Mouse (Mus musculus): ENCODE data around the gene Arsa. TPM values are rescaled to one million over a fixed set of nuclear protein-coding genes. Genes with fewer than 3 reads are reported as not detected.

Gene Arsa
- polyA plus RNA-seq, 1 experiment = 17.9 TPM

GRCm38 (mm10) chr15:89523283-89523832 lies 46.1 kb upstream of the Arsa start:
- Histone ChIP-seq H3K9me3 (replicated peaks; ENCODE audit: control insufficient read depth, insufficient read depth, low read length, poor library complexity, severe bottlenecking) (no peaks in the 10 kb centered on the region), H3K9ac (ENCODE audit: low read depth, poor library complexity, severe bottlenecking) (peak overlapping the region; percentile 87), H3K36me3 (ENCODE audit: control insufficient read depth, insufficient read depth, low read length, poor library complexity, severe bottlenecking) (no peaks in the 10 kb centered on the region), H3K4me3 (ENCODE audit: low read depth, low read length) (peak overlapping the region; percentile 26), H3K27ac (ENCODE audit: insufficient read depth, low read length) (no peak overlapping the region), H3K4me1 (ENCODE audit: control insufficient read depth, insufficient read depth, low read length) (no peaks in the 10 kb centered on the region), H3K27me3 (ENCODE audit: control insufficient read depth, insufficient read depth, low read length, poor library complexity, severe bottlenecking) (peaks cover 10% of the 10 kb centered on the region)
- TF ChIP-seq CTCF (IDR thresholded peaks at IDR 0.05; ENCODE audit: low read depth, low read length) (no peak), POLR2A (IDR thresholded peaks at IDR 0.05; ENCODE audit: insufficient read depth, low read length) (no peak), EP300 (IDR thresholded peaks at IDR 0.05; ENCODE audit: insufficient read depth, low read depth, low read length) (no peak)

DNA sequence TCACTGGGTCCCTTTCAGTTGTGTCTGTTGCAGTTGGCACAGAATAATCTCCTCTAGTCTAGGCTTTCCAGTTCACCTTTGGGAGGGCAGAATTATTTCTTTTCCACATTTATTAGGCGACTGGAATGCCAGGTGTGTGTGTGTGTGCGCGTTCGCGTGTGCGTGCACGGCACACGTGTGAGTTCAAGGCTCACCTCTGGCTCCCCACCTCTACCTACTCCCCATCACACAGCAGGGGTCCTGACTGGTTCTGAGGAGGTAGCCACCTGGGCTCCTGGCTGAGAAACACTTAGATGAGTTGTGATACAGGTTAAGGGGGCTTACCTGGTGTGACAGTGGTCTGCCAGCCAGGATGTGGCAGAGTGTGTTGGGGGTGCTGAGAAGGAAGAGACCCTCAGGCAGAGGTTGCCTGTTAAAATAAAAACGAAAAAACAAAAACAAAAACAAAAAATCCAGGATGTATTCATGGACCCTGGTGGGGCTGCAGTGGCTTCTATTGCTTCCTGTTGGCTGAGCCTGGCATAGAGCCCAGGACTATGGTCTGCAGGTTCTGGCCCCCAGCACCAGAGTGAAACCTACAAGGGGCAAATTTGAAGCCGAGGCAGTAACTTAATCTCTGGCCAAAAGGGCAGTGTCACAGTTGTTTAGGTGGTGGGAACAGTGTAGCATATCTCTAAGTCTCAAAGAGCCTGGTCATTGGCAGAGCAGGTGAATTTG lies 45.5 kb upstream of the Arsa start:
- Histone ChIP-seq H3K4me3 (ENCODE audit: low read depth, low read length) (no peak overlapping the region), H3K27me3 (ENCODE audit: control insufficient read depth, insufficient read depth, low read length, poor library complexity, severe bottlenecking) (peaks cover 10% of the 10 kb centered on the region), H3K36me3 (ENCODE audit: control insufficient read depth, insufficient read depth, low read length, poor library complexity, severe bottlenecking) (no peaks in the 10 kb centered on the region), H3K4me1 (ENCODE audit: control insufficient read depth, insufficient read depth, low read length) (no peaks in the 10 kb centered on the region), H3K9me3 (replicated peaks; ENCODE audit: control insufficient read depth, insufficient read depth, low read length, poor library complexity, severe bottlenecking) (no peaks in the 10 kb centered on the region), H3K27ac (ENCODE audit: insufficient read depth, low read length) (no peak overlapping the region), H3K9ac (ENCODE audit: low read depth, poor library complexity, severe bottlenecking) (no peak overlapping the region)
- no peak for TF ChIP-seq POLR2A (IDR thresholded peaks at IDR 0.05; ENCODE audit: insufficient read depth, low read length)

DNA sequence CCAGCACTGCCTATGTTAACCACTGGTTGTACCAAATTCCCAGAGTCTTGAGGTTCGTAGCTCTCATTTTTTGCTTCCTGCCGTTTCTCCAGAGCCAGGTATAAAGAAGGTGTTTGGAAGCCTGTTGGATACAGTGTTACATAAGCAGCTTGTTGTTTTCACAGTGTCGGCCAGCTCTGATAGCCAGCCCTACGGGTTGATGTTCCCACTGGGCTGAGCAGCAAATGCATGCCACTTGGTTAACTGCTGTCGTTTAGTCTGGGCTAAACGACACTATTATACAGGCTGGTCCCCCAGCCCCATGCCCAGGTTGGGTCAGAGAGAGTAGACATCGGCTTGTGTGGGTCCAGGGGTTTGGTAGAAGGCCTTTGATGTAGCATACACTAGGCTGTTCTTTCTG lies 44.7 kb upstream of the Arsa start:
- Histone ChIP-seq H3K27ac (ENCODE audit: insufficient read depth, low read length) (no peak overlapping the region), H3K27me3 (ENCODE audit: control insufficient read depth, insufficient read depth, low read length, poor library complexity, severe bottlenecking) (peaks cover 10% of the 10 kb centered on the region)

GRCm38 (mm10) chr15:89512679-89513078 lies 35.5 kb upstream of the Arsa start:
- Histone ChIP-seq H3K9me3 (replicated peaks; ENCODE audit: control insufficient read depth, insufficient read depth, low read length, poor library complexity, severe bottlenecking) (no peaks in the 10 kb centered on the region), H3K27ac (ENCODE audit: insufficient read depth, low read length) (no peak overlapping the region), H3K36me3 (ENCODE audit: control insufficient read depth, insufficient read depth, low read length, poor library complexity, severe bottlenecking) (no peaks in the 10 kb centered on the region), H3K4me3 (ENCODE audit: low read depth, low read length) (no peak overlapping the region), H3K27me3 (ENCODE audit: control insufficient read depth, insufficient read depth, low read length, poor library complexity, severe bottlenecking) (no peaks in the 10 kb centered on the region), H3K9ac (ENCODE audit: low read depth, poor library complexity, severe bottlenecking) (no peak overlapping the region), H3K4me1 (ENCODE audit: control insufficient read depth, insufficient read depth, low read length) (no peaks in the 10 kb centered on the region)
- TF ChIP-seq CTCF (IDR thresholded peaks at IDR 0.05; ENCODE audit: low read depth, low read length) (no peak), EP300 (IDR thresholded peaks at IDR 0.05; ENCODE audit: insufficient read depth, low read depth, low read length) (no peak), POLR2A (IDR thresholded peaks at IDR 0.05; ENCODE audit: insufficient read depth, low read length) (no peak)

More for the DNA sequence above, 44.7 kb upstream of the Arsa start:
- H3K36me3 ChIP-seq (ENCODE audit: control insufficient read depth, insufficient read depth, low read length, poor library complexity, severe bottlenecking) = no peaks in the 10 kb centered on the region
- no peak for TF ChIP-seq CTCF (IDR thresholded peaks at IDR 0.05; ENCODE audit: low read depth, low read length)
- TF ChIP-seq EP300 (IDR thresholded peaks at IDR 0.05; ENCODE audit: insufficient read depth, low read depth, low read length) = no peak
- TF ChIP-seq POLR2A (IDR thresholded peaks at IDR 0.05; ENCODE audit: insufficient read depth, low read length) = no peak
- no peaks in the 10 kb centered on the region for H3K9me3 ChIP-seq (replicated peaks; ENCODE audit: control insufficient read depth, insufficient read depth, low read length, poor library complexity, severe bottlenecking)
- no peaks in the 10 kb centered on the region for H3K4me1 ChIP-seq (ENCODE audit: control insufficient read depth, insufficient read depth, low read length)
- no peak overlapping the region for H3K4me3 ChIP-seq (ENCODE audit: low read depth, low read length)
- H3K9ac ChIP-seq (ENCODE audit: low read depth, poor library complexity, severe bottlenecking) = no peak overlapping the region

- no peak overlapping the region for H3K27ac ChIP-seq (ENCODE audit: insufficient read depth, low read length)
- H3K9ac ChIP-seq (ENCODE audit: low read depth, poor library complexity, severe bottlenecking) = no peak overlapping the region
- TF ChIP-seq EP300 (IDR thresholded peaks at IDR 0.05; ENCODE audit: insufficient read depth, low read depth, low read length) = no peak
- no peaks in the 10 kb centered on the region for H3K9me3 ChIP-seq (replicated peaks; ENCODE audit: control insufficient read depth, insufficient read depth, low read length, poor library complexity, severe bottlenecking)
- no peaks in the 10 kb centered on the region for H3K36me3 ChIP-seq (ENCODE audit: control insufficient read depth, insufficient read depth, low read length, poor library complexity, severe bottlenecking)
- no peaks in the 10 kb centered on the region for H3K27me3 ChIP-seq (ENCODE audit: control insufficient read depth, insufficient read depth, low read length, poor library complexity, severe bottlenecking)
- H3K4me3 ChIP-seq (ENCODE audit: low read depth, low read length) = no peak overlapping the region
- no peaks in the 10 kb centered on the region for H3K4me1 ChIP-seq (ENCODE audit: control insufficient read depth, insufficient read depth, low read length)
Measured at GRCm38 (mm10) chr15:89507751-89508150, 30.5 kb upstream of the Arsa start.

- Histone ChIP-seq H3K9ac (ENCODE audit: low read depth, poor library complexity, severe bottlenecking) (no peak overlapping the region), H3K4me3 (ENCODE audit: low read depth, low read length) (no peak overlapping the region), H3K36me3 (ENCODE audit: control insufficient read depth, insufficient read depth, low read length, poor library complexity, severe bottlenecking) (no peaks in the 10 kb centered on the region), H3K9me3 (replicated peaks; ENCODE audit: control insufficient read depth, insufficient read depth, low read length, poor library complexity, severe bottlenecking) (no peaks in the 10 kb centered on the region), H3K4me1 (ENCODE audit: control insufficient read depth, insufficient read depth, low read length) (no peaks in the 10 kb centered on the region), H3K27me3 (ENCODE audit: control insufficient read depth, insufficient read depth, low read length, poor library complexity, severe bottlenecking) (no peaks in the 10 kb centered on the region), H3K27ac (ENCODE audit: insufficient read depth, low read length) (no peak overlapping the region)
- TF ChIP-seq EP300 (IDR thresholded peaks at IDR 0.05; ENCODE audit: insufficient read depth, low read depth, low read length) (no peak), CTCF (IDR thresholded peaks at IDR 0.05; ENCODE audit: low read depth, low read length) (no peak), POLR2A (IDR thresholded peaks at IDR 0.05; ENCODE audit: insufficient read depth, low read length) (no peak)
Measured at GRCm38 (mm10) chr15:89504838-89505237, 27.6 kb upstream of the Arsa start.

Measured in ES-Bruce4 (cell line).